8 mouse cellular contexts compared by ENCODE assay signal in the genomic region with DNA sequence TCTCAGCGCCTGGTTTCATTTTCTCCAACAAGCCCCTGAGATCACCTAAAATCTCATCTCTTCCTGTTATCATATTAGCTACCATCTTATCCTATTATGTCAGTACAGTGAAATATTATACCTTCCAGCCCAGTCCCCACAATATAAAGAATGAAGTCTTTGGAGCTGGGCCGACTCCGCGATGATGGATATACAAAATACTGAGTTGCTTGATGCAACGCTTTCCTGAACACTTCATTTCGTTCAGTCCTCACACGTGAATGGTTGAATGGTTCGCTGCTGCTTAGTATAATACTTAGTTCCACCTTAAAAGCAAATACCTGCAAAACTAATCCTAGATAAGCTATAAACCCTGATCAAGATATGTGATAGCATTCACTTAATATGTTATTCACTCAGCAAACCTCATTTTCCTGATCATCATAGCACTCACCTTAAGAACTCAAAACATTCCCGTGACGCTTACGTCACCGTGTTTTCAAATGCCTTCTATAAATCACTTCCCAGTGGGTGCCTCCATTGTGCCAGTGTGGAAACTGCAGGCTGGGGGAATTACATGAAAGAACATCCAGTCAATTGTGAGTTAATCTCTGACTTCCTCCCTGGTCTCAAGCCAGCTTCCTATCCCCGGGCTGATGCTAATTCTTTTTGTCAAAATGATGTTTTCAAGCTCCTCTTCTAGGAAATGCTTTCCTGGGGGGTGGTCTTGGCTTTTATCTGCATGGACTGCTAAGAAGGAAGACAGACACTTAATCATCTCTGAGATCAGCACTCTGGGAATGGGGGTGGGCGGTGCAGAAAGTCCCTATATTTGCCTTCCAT. TPM values are rescaled to one million over a fixed set of nuclear protein-coding genes. Genes with fewer than 3 reads are reported as not detected.
A peak's percentile ranks its signal among the peaks of the same experiment; 100 is the strongest.
DNase-seq lines count a peak whose midpoint lies in the region; ATAC-seq and TF ChIP-seq lines count a peak whose summit lies in the region.

A gene (minus strand): TSS at position 466 of the 822 bp plus-strand sequence.

- H3K4me1 ChIP-seq in liver, postnatal 0 days (ENCODE audit: insufficient read depth) = no peaks in the 10 kb centered on the region
- H3K4me1 ChIP-seq in cortical plate, adult 2 months (ENCODE audit: control insufficient read depth, insufficient read depth, low read length) = no peaks in the 10 kb centered on the region
- peaks cover 18% of the 10 kb centered on the region; the same call in 1 of the 2 replicates for H3K4me1 ChIP-seq in intestine, embryonic 15.5 days (replicated peaks)
- H3K4me1 ChIP-seq in liver, embryonic 11.5 days (replicated peaks; ENCODE audit: control insufficient read depth, insufficient read depth, low read length) = peaks cover 4% of the 10 kb centered on the region
- peaks cover 15% of the 10 kb centered on the region for H3K4me1 ChIP-seq in stomach, embryonic 16.5 days (ENCODE audit: control insufficient read depth, insufficient read depth, low read length)

- TF ChIP-seq CTCF in liver, postnatal 0 days (IDR thresholded peaks at IDR 0.05; ENCODE audit: low read depth) = no peak
- no peak for TF ChIP-seq CTCF in cortical plate, adult 2 months (IDR thresholded peaks at IDR 0.05; ENCODE audit: extremely low read depth, insufficient read depth, low read length)

- intact Hi-C loops in gastrocnemius, postnatal 36 days (cut with DNase I) = loop anchor here (10.0 kb wide), 1 partner anchor 93 kb away; no protein-coding TSS in a partner anchor

- H3K4me2 ChIP-seq in liver, postnatal 0 days (ENCODE audit: low read depth, low read length) = no peak within 1 kb of the TSS; the same call in 1 of the 2 replicates
- H3K4me2 ChIP-seq in intestine, embryonic 15.5 days (replicated peaks) = peak within 1 kb of the TSS; percentile 26; the same call in 1 of the 2 replicates
- H3K4me2 ChIP-seq in liver, embryonic 11.5 days = peak within 1 kb of the TSS; percentile 9; the same call in 1 of the 2 replicates
- peak within 1 kb of the TSS; percentile 47 for H3K4me2 ChIP-seq in stomach, embryonic 16.5 days (ENCODE audit: low read depth, low read length)

- H3K36me3 ChIP-seq in liver, postnatal 0 days (replicated peaks; ENCODE audit: insufficient read depth, low read length) = no peaks in the 10 kb centered on the region
- H3K36me3 ChIP-seq in intestine, embryonic 15.5 days = no peaks in the 10 kb centered on the region
- no peaks in the 10 kb centered on the region for H3K36me3 ChIP-seq in liver, embryonic 11.5 days (ENCODE audit: control insufficient read depth, insufficient read depth, low read length)
- H3K36me3 ChIP-seq in stomach, embryonic 16.5 days (ENCODE audit: control insufficient read depth, insufficient read depth, low read length) = no peaks in the 10 kb centered on the region

- TF ChIP-seq POLR2A in cortical plate, adult 2 months (IDR thresholded peaks at IDR 0.05; ENCODE audit: extremely low read depth, insufficient read depth, low read length) = no peak

- H3K27me3 ChIP-seq in liver, postnatal 0 days (ENCODE audit: insufficient read depth, low read length) = no peaks in the 10 kb centered on the region
- no peaks in the 10 kb centered on the region for H3K27me3 ChIP-seq in intestine, embryonic 15.5 days (replicated peaks)
- no peaks in the 10 kb centered on the region for H3K27me3 ChIP-seq in liver, embryonic 11.5 days (replicated peaks; ENCODE audit: control insufficient read depth, insufficient read depth, low read length)
- H3K27me3 ChIP-seq in stomach, embryonic 16.5 days (ENCODE audit: control insufficient read depth, insufficient read depth, low read length) = no peaks in the 10 kb centered on the region

- DNase-seq in liver = peak; percentile 4
- no peak for DNase-seq in liver, postnatal 0 days
- DNase-seq in gastrocnemius, postnatal 36 days = no peak
- no peak for DNase-seq in liver, embryonic 11.5 days (ENCODE audit: low spot score)
- no peak for DNase-seq in urinary bladder, postnatal 14 days (ENCODE audit: low spot score)

- no peak within 1 kb of the TSS for H3K9ac ChIP-seq in liver, postnatal 0 days (replicated peaks)
- no peak within 1 kb of the TSS for H3K9ac ChIP-seq in intestine, embryonic 15.5 days
- no peak within 1 kb of the TSS for H3K9ac ChIP-seq in liver, embryonic 11.5 days (ENCODE audit: low read depth, low read length)
- H3K9ac ChIP-seq in stomach, embryonic 16.5 days (ENCODE audit: low read length) = no peak within 1 kb of the TSS

- 56% methylated on average over 14 of the region's 14 CpGs for WGBS in liver, postnatal 0 days (ENCODE audit: insufficient replicate concordance)
- 30% methylated on average over 14 of the region's 14 CpGs for WGBS in intestine, embryonic 15.5 days
- WGBS in liver, embryonic 11.5 days = 50% methylated on average over 14 of the region's 14 CpGs
- WGBS in stomach, embryonic 16.5 days = 19% methylated on average over 14 of the region's 14 CpGs

- H3K9me3 ChIP-seq in liver, postnatal 0 days (ENCODE audit: low read length) = no peaks in the 10 kb centered on the region
- no peaks in the 10 kb centered on the region for H3K9me3 ChIP-seq in intestine, embryonic 15.5 days
- no peaks in the 10 kb centered on the region for H3K9me3 ChIP-seq in liver, embryonic 11.5 days (ENCODE audit: control insufficient read depth, low read length)
- no peaks in the 10 kb centered on the region for H3K9me3 ChIP-seq in stomach, embryonic 16.5 days (replicated peaks; ENCODE audit: control insufficient read depth, low read length)

- no peak within 1 kb of the TSS for H3K4me3 ChIP-seq in liver, postnatal 0 days (ENCODE audit: low read depth, low read length)
- H3K4me3 ChIP-seq in cortical plate, adult 2 months (ENCODE audit: insufficient read depth, low read length) = 0 out of 2 replicates have a peak within 1 kb of the TSS, but pooled peaks have one; percentile 9
- H3K4me3 ChIP-seq in intestine, embryonic 15.5 days (replicated peaks) = no peak within 1 kb of the TSS
- no peak within 1 kb of the TSS for H3K4me3 ChIP-seq in liver, embryonic 11.5 days (ENCODE audit: low read depth, low read length)
- H3K4me3 ChIP-seq in stomach, embryonic 16.5 days (replicated peaks; ENCODE audit: low read length) = peak within 1 kb of the TSS; percentile 26

- no peak for TF ChIP-seq EP300 in liver, postnatal 0 days (IDR thresholded peaks at IDR 0.05; ENCODE audit: low read depth)

- no peak for ATAC-seq in liver, postnatal 0 days
- peak; percentile 52; the same call in 1 of the 2 replicates for ATAC-seq in intestine, embryonic 15.5 days
- ATAC-seq in liver, embryonic 11.5 days (replicated peaks; ENCODE audit: low FRiP score) = no peak
- ATAC-seq in stomach, embryonic 16.5 days (ENCODE audit: insufficient read depth, low FRiP score) = peak; percentile 61

- no peak within 1 kb of the TSS for H3K27ac ChIP-seq in liver, postnatal 0 days (ENCODE audit: low read depth)
- no peak within 1 kb of the TSS for H3K27ac ChIP-seq in cortical plate, adult 2 months (ENCODE audit: insufficient read depth, low read length)
- H3K27ac ChIP-seq in intestine, embryonic 15.5 days = no peak within 1 kb of the TSS
- no peak within 1 kb of the TSS for H3K27ac ChIP-seq in liver, embryonic 11.5 days (ENCODE audit: low read depth, low read length)
- 0 out of 2 replicates have a peak within 1 kb of the TSS, but pooled peaks have one; percentile 6 for H3K27ac ChIP-seq in stomach, embryonic 16.5 days (ENCODE audit: low read length)

RNA-seq across cellular contexts. Expression of the gene that starts here (rescaled TPM):
- polyA plus RNA-seq in liver, postnatal 0 days (2015; fragmentation: Nextera tagmentation; extraction: Ambion mirVana) = 4.9 and 5.5 TPM in 2 replicates
- 117 and 123 TPM in 2 replicates for polyA plus RNA-seq in cortical plate, adult 2 months (2012; rRNA removed)
- total RNA-seq in gastrocnemius, postnatal 36 days (2021) = 10 to 100 TPM; 10.6 to 14.2 TPM
- polyA plus RNA-seq in intestine, embryonic 15.5 days (2015; fragmentation: Nextera tagmentation; extraction: Ambion mirVana) = 21.1 and 25.5 TPM in 2 replicates
- polyA plus RNA-seq in liver, embryonic 11.5 days (2014; fragmentation: Nextera tagmentation; extraction: Ambion mirVana) = 21.8 and 23.1 TPM in 2 replicates
- polyA plus RNA-seq in stomach, embryonic 16.5 days (2015; fragmentation: Nextera tagmentation; extraction: Ambion mirVana) = 13.8 and 16.2 TPM in 2 replicates

Comparison
In these comparisons a context has a peak if more than half of its experiments do, and no peak if none do; other contexts are left out.
1. ATAC-seq: peak in intestine, embryonic 15.5 days (single experiment) and stomach, embryonic 16.5 days (single experiment); none in liver, postnatal 0 days (single experiment) and liver, embryonic 11.5 days (single experiment).
2. H3K4me3 ChIP-seq: peak in cortical plate, adult 2 months (single experiment) and stomach, embryonic 16.5 days (single experiment); none in liver, postnatal 0 days (single experiment), intestine, embryonic 15.5 days (single experiment) and liver, embryonic 11.5 days (single experiment).